Mouse (Mus musculus) cerebellum, adult 2 months (tissue): ENCODE measurements at regions not wholly inside any gene's neighbourhood (a gene's known extent, or its start where the extent isn't known, plus 50 kb on each side); places are given as distances from the start of the nearest gene placed in this dataset.

Source experiments
- CTCF ChIP-seq: fragments of 200-500 bp; IDR thresholded peaks from 2 replicates; pipeline ENCODE4 v1.5.1; 2011; ENCODE audit warnings: low read depth, mild to moderate bottlenecking, control low read depth, low read length, moderate library complexity, borderline replicate concordance; ENCODE audit not compliant: insufficient read depth
- POLR2A ChIP-seq: fragments of 200-500 bp; IDR thresholded peaks from 2 replicates; pipeline ENCODE4 v1.6.1; 2011; ENCODE audit warnings: low read length, control low read depth, borderline replicate concordance; ENCODE audit not compliant: insufficient read depth

DNA sequence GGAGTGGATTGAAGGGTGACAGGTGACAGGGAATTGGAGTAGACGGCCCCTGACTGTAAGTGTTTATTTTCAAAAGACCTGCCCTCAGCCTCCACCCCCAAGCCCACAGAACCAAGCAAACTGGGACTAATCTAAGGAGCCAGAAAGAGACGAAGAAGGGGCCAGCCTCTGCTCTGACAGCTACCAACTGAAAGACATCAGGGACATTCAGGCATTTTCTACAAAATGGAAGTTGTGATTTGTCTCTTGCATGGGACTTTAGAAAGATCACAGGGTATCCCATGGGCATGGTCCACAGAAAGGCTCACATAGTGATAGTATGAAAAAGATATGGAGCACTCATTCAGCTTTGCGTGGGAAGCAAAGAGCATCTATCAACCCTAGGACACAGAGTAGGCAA, 163.8 kb upstream of the Rapgef5 start:
- TF ChIP-seq POLR2A: no peak
- no peak for TF ChIP-seq CTCF
